Comparison of ENCODE assay signal across 10 mouse cellular contexts in the genomic region with DNA sequence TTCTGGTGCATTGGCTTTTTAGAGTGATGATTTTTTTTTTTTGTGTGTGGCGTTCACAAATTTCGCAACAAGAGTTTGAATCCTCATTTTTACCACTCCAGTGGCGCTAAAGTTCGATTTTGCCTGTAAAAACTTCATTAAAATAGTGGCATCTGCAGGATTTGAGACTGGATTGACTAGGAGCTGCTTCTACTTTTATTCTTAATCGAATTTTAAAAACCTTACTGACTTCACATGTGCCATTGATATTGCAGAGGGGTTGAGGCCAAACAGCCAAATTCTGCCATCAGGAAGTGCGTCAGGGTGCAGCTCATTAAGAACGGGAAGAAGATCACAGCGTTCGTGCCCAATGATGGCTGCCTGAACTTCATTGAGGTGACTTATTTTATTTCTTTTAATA. TPM values are rescaled to one million over a fixed set of nuclear protein-coding genes. Genes with fewer than 3 reads are reported as not detected.
DNase-seq lines count a peak whose midpoint lies in the region; ATAC-seq and TF ChIP-seq lines count a peak whose summit lies in the region.
"Had no signal": no experiment of that assay in that cellular context is flagged by ENCODE, and none has a peak within 500 bp of the region (broad histone marks: within the 10 kb centered on the region; RNA-seq: fewer than 3 reads in every experiment).

No protein-coding gene starts in this region.

- peak overlapping the region; percentile 99 for H3K9ac ChIP-seq in lung, embryonic 14.5 days
- peak overlapping the region; percentile 99 for H3K9ac ChIP-seq in embryonic facial prominence, embryonic 14.5 days (ENCODE audit: low read depth, low read length)
- peak overlapping the region; percentile 94 for H3K9ac ChIP-seq in neural tube, embryonic 15.5 days (replicated peaks)

- H3K27ac ChIP-seq in lung, embryonic 14.5 days (ENCODE audit: low read depth) = peak overlapping the region; percentile 85
- peak overlapping the region; percentile 84 for H3K27ac ChIP-seq in embryonic facial prominence, embryonic 14.5 days (replicated peaks; ENCODE audit: low read depth, low read length)
- H3K27ac ChIP-seq in limb, embryonic 10.5 days = peak overlapping the region; percentile 97
- H3K27ac ChIP-seq in neural tube, embryonic 15.5 days (replicated peaks) = no peak overlapping the region

- no peaks in the 10 kb centered on the region for H3K27me3 ChIP-seq in lung, embryonic 14.5 days (ENCODE audit: insufficient read depth, low read length)
- H3K27me3 ChIP-seq in embryonic facial prominence, embryonic 14.5 days (replicated peaks; ENCODE audit: control insufficient read depth, insufficient read depth, low read length) = no peaks in the 10 kb centered on the region
- H3K27me3 ChIP-seq in limb, embryonic 10.5 days (ENCODE audit: low read depth, poor library complexity, severe bottlenecking) = no peaks in the 10 kb centered on the region
- no peaks in the 10 kb centered on the region for H3K27me3 ChIP-seq in neural tube, embryonic 15.5 days (replicated peaks)

- ATAC-seq in lung, embryonic 14.5 days (ENCODE audit: insufficient read depth) = no peak
- ATAC-seq in embryonic facial prominence, embryonic 14.5 days (ENCODE audit: low read depth) = no peak
- ATAC-seq in neural tube, embryonic 15.5 days (ENCODE audit: low FRiP score) = no peak

- H3K9me3 ChIP-seq in lung, embryonic 14.5 days (ENCODE audit: low read depth, low read length) = no peaks in the 10 kb centered on the region
- no peaks in the 10 kb centered on the region for H3K9me3 ChIP-seq in embryonic facial prominence, embryonic 14.5 days (ENCODE audit: control insufficient read depth, low read length)
- no peaks in the 10 kb centered on the region for H3K9me3 ChIP-seq in limb, embryonic 10.5 days (replicated peaks)
- H3K9me3 ChIP-seq in neural tube, embryonic 15.5 days (replicated peaks) = no peaks in the 10 kb centered on the region

- TF ChIP-seq CTCF in lung, embryonic 14.5 days (IDR thresholded peaks at IDR 0.05; ENCODE audit: low read depth) = no peak

- no peaks in the 10 kb centered on the region for H3K4me1 ChIP-seq in lung, embryonic 14.5 days (ENCODE audit: insufficient read depth)
- H3K4me1 ChIP-seq in embryonic facial prominence, embryonic 14.5 days (ENCODE audit: control insufficient read depth, insufficient read depth, low read length) = no peaks in the 10 kb centered on the region
- no peaks in the 10 kb centered on the region for H3K4me1 ChIP-seq in limb, embryonic 10.5 days
- peaks cover 7% of the 10 kb centered on the region for H3K4me1 ChIP-seq in neural tube, embryonic 15.5 days

- peak overlapping the region; percentile 73 for H3K4me2 ChIP-seq in lung, embryonic 14.5 days
- H3K4me2 ChIP-seq in embryonic facial prominence, embryonic 14.5 days (ENCODE audit: low read depth, low read length) = peak overlapping the region; percentile 76
- H3K4me2 ChIP-seq in neural tube, embryonic 15.5 days = peak overlapping the region; percentile 75

- 40% methylated on average over 9 of the region's 9 CpGs for WGBS in lung, embryonic 14.5 days
- 37% methylated on average over 9 of the region's 9 CpGs for WGBS in embryonic facial prominence, embryonic 14.5 days
- 51% methylated on average over 9 of the region's 9 CpGs for WGBS in limb, embryonic 10.5 days
- 56% methylated on average over 9 of the region's 9 CpGs for WGBS in neural tube, embryonic 15.5 days

- peak; percentile 8 for DNase-seq in lung, embryonic 14.5 days
- no peak for DNase-seq in lung, adult 18-20 months
- no peak for DNase-seq in embryonic facial prominence, embryonic 14.5 days (ENCODE audit: low spot score)
- no peak for DNase-seq in limb, embryonic 10.5 days (ENCODE audit: low spot score)
- no peak for DNase-seq in layer of hippocampus, adult 8-10 months (ENCODE audit: low spot score in 2 of 2)
- no peak for DNase-seq in adrenal gland, postnatal 25 days
- no peak for DNase-seq in kidney, adult 8-10 months
- DNase-seq: spleen, adult 18-20 months had no signal

- H3K4me3 ChIP-seq in lung, embryonic 14.5 days (ENCODE audit: low read depth, low read length) = peak overlapping the region; percentile 90
- H3K4me3 ChIP-seq in embryonic facial prominence, embryonic 14.5 days (ENCODE audit: low read depth, low read length) = peak overlapping the region; percentile 95
- H3K4me3 ChIP-seq in limb, embryonic 10.5 days = peak overlapping the region; percentile 83
- H3K4me3 ChIP-seq in neural tube, embryonic 15.5 days (replicated peaks) = peak overlapping the region; percentile 87

- H3K36me3 ChIP-seq in lung, embryonic 14.5 days (ENCODE audit: insufficient read depth) = peaks cover 39% of the 10 kb centered on the region
- H3K36me3 ChIP-seq in embryonic facial prominence, embryonic 14.5 days (ENCODE audit: control insufficient read depth, insufficient read depth, low read length) = peaks cover 41% of the 10 kb centered on the region
- peaks cover 50% of the 10 kb centered on the region for H3K36me3 ChIP-seq in limb, embryonic 10.5 days
- H3K36me3 ChIP-seq in neural tube, embryonic 15.5 days = peaks cover 35% of the 10 kb centered on the region

RNA-seq across cellular contexts. Expression of a gene that starts 1.3 kb away (rescaled TPM):
- polyA plus RNA-seq in lung, embryonic 14.5 days (2014; fragmentation: Nextera tagmentation; extraction: Ambion mirVana) = 281 and 321 TPM in 2 replicates
- polyA plus RNA-seq in embryonic facial prominence, embryonic 14.5 days (2014; fragmentation: Nextera tagmentation; extraction: Ambion mirVana) = 300 and 334 TPM in 2 replicates
- 214 and 252 TPM in 2 replicates for polyA plus RNA-seq in limb, embryonic 10.5 days (2016; fragmentation: Nextera tagmentation; extraction: Ambion mirVana)
- 107 and 127 TPM in 2 replicates for polyA plus RNA-seq in neural tube, embryonic 15.5 days (2015; fragmentation: Nextera tagmentation; extraction: Ambion mirVana)
- 100 to 1,000 TPM; 135 to 302 (median 244) TPM for total RNA-seq in layer of hippocampus, adult 8-10 months (2022)
- total RNA-seq in adrenal gland, postnatal 25 days (2021) = 412 and 567 TPM in 2 replicates

RNA-seq across cellular contexts. Expression of a gene that starts 18.9 kb away (rescaled TPM):
- not detected in 2 replicates for polyA plus RNA-seq in lung, embryonic 14.5 days (2014; fragmentation: Nextera tagmentation; extraction: Ambion mirVana)
- 0.75 and 0.90 TPM in 2 replicates for polyA plus RNA-seq in embryonic facial prominence, embryonic 14.5 days (2014; fragmentation: Nextera tagmentation; extraction: Ambion mirVana)
- polyA plus RNA-seq in limb, embryonic 10.5 days (2016; fragmentation: Nextera tagmentation; extraction: Ambion mirVana) = 0.30 TPM in 1 of 2 replicates, not detected in the other
- polyA plus RNA-seq in neural tube, embryonic 15.5 days (2015; fragmentation: Nextera tagmentation; extraction: Ambion mirVana) = 0.68 and 0.79 TPM in 2 replicates
- total RNA-seq in layer of hippocampus, adult 8-10 months (2022) = 1 to 10 TPM; 1.8 to 5.2 (median 2.3) TPM
- not detected in 2 replicates for total RNA-seq in adrenal gland, postnatal 25 days (2021)
- total RNA-seq: hematopoietic stem cell, adult 5-6 weeks had no signal
